Mouse (Mus musculus) intestine, embryonic 16.5 days (tissue): ENCODE results near the gene Lrp1. TPM values are rescaled to one million over a fixed set of nuclear protein-coding genes. Genes with fewer than 3 reads are reported as not detected.
A peak's percentile ranks its signal among the peaks of the same experiment; 100 is the strongest.

ENCODE experiments used
- ATAC-seq: fragments of 200-750 bp; cut with Nextera tagmentation; 2 replicates; pipeline ENCODE4 v1.8.0; 2017; ENCODE audit warnings: moderate TSS enrichment, moderate library complexity
- H3K27ac ChIP-seq: fragments of 300-500 bp; sonication (generic); 2 replicates; pipeline ENCODE4 v1.5.1; 2014; ENCODE audit warnings: mild to moderate bottlenecking, low read length
- H3K27me3 ChIP-seq: fragments of 300-500 bp; sonication (generic); replicated peaks from 2 replicates; pipeline ENCODE4 v1.6.1; 2014; ENCODE audit warnings: low read length, control low read depth, mixed read lengths; ENCODE audit not compliant: control insufficient read depth, insufficient read depth
- H3K36me3 ChIP-seq: fragments of 300-500 bp; sonication (generic); 2 replicates; pipeline ENCODE4 v1.6.1; 2014; ENCODE audit warnings: low read length, control low read depth; ENCODE audit not compliant: control insufficient read depth, insufficient read depth
- H3K4me1 ChIP-seq: fragments of 300-500 bp; sonication (generic); 2 replicates; pipeline ENCODE4 v1.6.1; 2014; ENCODE audit warnings: low read length, control low read depth, mixed read lengths; ENCODE audit not compliant: control insufficient read depth, insufficient read depth
- H3K4me2 ChIP-seq: fragments of 300-500 bp; sonication (generic); 2 replicates; pipeline ENCODE4 v1.6.1; 2014; ENCODE audit warnings: low read depth, low read length, control low read depth
- H3K4me3 ChIP-seq: fragments of 300-500 bp; sonication (generic); 2 replicates; pipeline ENCODE4 v1.5.1; 2014; ENCODE audit warnings: mild to moderate bottlenecking, low read length
- H3K9ac ChIP-seq: fragments of 300-500 bp; sonication (generic); 2 replicates; pipeline ENCODE4 v1.6.1; 2014; ENCODE audit warnings: low read depth, low read length
- H3K9me3 ChIP-seq: fragments of 300-500 bp; sonication (generic); 2 replicates; pipeline ENCODE4 v1.6.1; 2016; ENCODE audit warnings: low read length, control low read depth; ENCODE audit not compliant: control insufficient read depth
- WGBS: fragments of 180-500 bp; shearing (Covaris S2); extraction: QIAGEN DNeasy Blood & Tissue Kit; methylation state at CpG from one replicate; pipeline ENCODE4 v1.1.7; 2014; 5-methylcytosine and 5-hydroxymethylcytosine counted together
- polyA plus RNA-seq: library from polyadenylated mRNA; unstranded; fragments of >200 nt; fragmentation: Nextera tagmentation; extraction: Ambion mirVana; gene quantifications from 2 replicates; pipeline ENCODE4 v1.2.1, GENCODE M21; 2015

Lrp1 gene
- polyA plus RNA-seq, 1 experiment from 2014 or later = 64.6 TPM

GRCm38 (mm10) chr10:127590256-127590655, 30.7 kb downstream of the Lrp1 start:
- Histone ChIP-seq H3K4me1 (peaks cover 36% of the 10 kb centered on the region), H3K4me3 (no peak overlapping the region), H3K4me2 (no peak overlapping the region), H3K9me3 (no peaks in the 10 kb centered on the region), H3K36me3 (peaks cover 17% of the 10 kb centered on the region; the same call in 1 of the 2 replicates), H3K9ac (no peak overlapping the region), H3K27me3 (no peaks in the 10 kb centered on the region), H3K27ac (no peak overlapping the region)
- 81% methylated on average over 12 of the region's 12 CpGs for WGBS
- ATAC-seq = no peak

GRCm38 (mm10) chr10:127587776-127588175, 33.2 kb downstream of the Lrp1 start:
- Histone ChIP-seq H3K27ac (no peak overlapping the region), H3K9me3 (no peaks in the 10 kb centered on the region), H3K27me3 (no peaks in the 10 kb centered on the region), H3K9ac (no peak overlapping the region), H3K4me1 (peaks cover 20% of the 10 kb centered on the region), H3K4me2 (no peak overlapping the region), H3K4me3 (no peak overlapping the region), H3K36me3 (peaks cover 15% of the 10 kb centered on the region)
- WGBS = 84% methylated on average over 8 of the region's 8 CpGs
- ATAC-seq = no peak

GRCm38 (mm10) chr10:127586209-127586608, 34.7 kb downstream of the Lrp1 start:
- no peaks in the 10 kb centered on the region for H3K9me3 ChIP-seq
- H3K36me3 ChIP-seq = peaks cover 15% of the 10 kb centered on the region
- no peak overlapping the region for H3K9ac ChIP-seq
- 69% methylated on average over 4 of the region's 4 CpGs for WGBS
- no peak for ATAC-seq
- no peaks in the 10 kb centered on the region for H3K27me3 ChIP-seq
- no peak overlapping the region for H3K4me3 ChIP-seq
- no peak overlapping the region for H3K4me2 ChIP-seq
- H3K27ac ChIP-seq = no peak overlapping the region
- peaks cover 5% of the 10 kb centered on the region for H3K4me1 ChIP-seq

- Histone ChIP-seq H3K36me3 (peaks cover 17% of the 10 kb centered on the region), H3K4me1 (peaks cover 2% of the 10 kb centered on the region; the same call in 1 of the 2 replicates), H3K9me3 (no peaks in the 10 kb centered on the region), H3K4me3 (no peak overlapping the region), H3K9ac (no peak overlapping the region), H3K27ac (no peak overlapping the region), H3K4me2 (no peak overlapping the region), H3K27me3 (no peaks in the 10 kb centered on the region)
- ATAC-seq = no peak
- WGBS = 90% methylated on average over 2 of the region's 2 CpGs
These were observed 35.4 kb downstream of the Lrp1 start for GRCm38 (mm10) chr10:127585598-127585997.

- H3K27me3 ChIP-seq = no peaks in the 10 kb centered on the region
- no peak overlapping the region for H3K27ac ChIP-seq
- no peak overlapping the region for H3K4me2 ChIP-seq
- ATAC-seq = peak; percentile 82
- WGBS = 60% methylated on average over 8 of the region's 8 CpGs
- peaks cover 2% of the 10 kb centered on the region; the same call in 1 of the 2 replicates for H3K4me1 ChIP-seq
- no peak overlapping the region for H3K4me3 ChIP-seq
- H3K9me3 ChIP-seq = no peaks in the 10 kb centered on the region
- no peak overlapping the region for H3K9ac ChIP-seq
- peaks cover 12% of the 10 kb centered on the region for H3K36me3 ChIP-seq
These were observed 37.3 kb downstream of the Lrp1 start for GRCm38 (mm10) chr10:127583649-127584048.

- Histone ChIP-seq H3K9me3 (no peaks in the 10 kb centered on the region), H3K27ac (no peak overlapping the region), H3K27me3 (no peaks in the 10 kb centered on the region), H3K4me2 (no peak overlapping the region), H3K4me1 (peaks cover 2% of the 10 kb centered on the region; the same call in 1 of the 2 replicates), H3K36me3 (peaks cover 13% of the 10 kb centered on the region), H3K9ac (no peak overlapping the region), H3K4me3 (no peak overlapping the region)
- no peak for ATAC-seq
- WGBS = 92% methylated on average over 9 of the region's 9 CpGs
These were observed 39.7 kb downstream of the Lrp1 start for GRCm38 (mm10) chr10:127581291-127581690.

- no peak overlapping the region for H3K9ac ChIP-seq
- H3K36me3 ChIP-seq = peaks cover 27% of the 10 kb centered on the region
- WGBS = 85% methylated on average over 15 of the region's 15 CpGs
- no peak overlapping the region for H3K4me2 ChIP-seq
- H3K9me3 ChIP-seq = no peaks in the 10 kb centered on the region
- no peaks in the 10 kb centered on the region; the same call in 1 of the 2 replicates for H3K4me1 ChIP-seq
- H3K27me3 ChIP-seq = no peaks in the 10 kb centered on the region
- ATAC-seq = no peak
- no peak overlapping the region for H3K27ac ChIP-seq
- no peak overlapping the region for H3K4me3 ChIP-seq
These were observed 43.0 kb downstream of the Lrp1 start for GRCm38 (mm10) chr10:127577982-127578381.

GRCm38 (mm10) chr10:127577156-127577555, 43.8 kb downstream of the Lrp1 start:
- no peak overlapping the region for H3K9ac ChIP-seq
- H3K4me2 ChIP-seq = no peak overlapping the region
- H3K27me3 ChIP-seq = no peaks in the 10 kb centered on the region
- no peak for ATAC-seq
- peaks cover 32% of the 10 kb centered on the region for H3K36me3 ChIP-seq
- 86% methylated on average over 9 of the region's 9 CpGs for WGBS
- no peak overlapping the region for H3K4me3 ChIP-seq
- H3K4me1 ChIP-seq = no peaks in the 10 kb centered on the region; the same call in 1 of the 2 replicates
- no peak overlapping the region for H3K27ac ChIP-seq
- no peaks in the 10 kb centered on the region for H3K9me3 ChIP-seq

GRCm38 (mm10) chr10:127576381-127576961, 44.5 kb downstream of the Lrp1 start:
- Histone ChIP-seq H3K27ac (no peak overlapping the region), H3K36me3 (peaks cover 32% of the 10 kb centered on the region), H3K4me1 (no peaks in the 10 kb centered on the region; the same call in 1 of the 2 replicates), H3K27me3 (no peaks in the 10 kb centered on the region), H3K9me3 (no peaks in the 10 kb centered on the region), H3K4me3 (no peak overlapping the region), H3K4me2 (no peak overlapping the region), H3K9ac (no peak overlapping the region)
- ATAC-seq = peak; percentile 61
- 60% methylated on average over 18 of the region's 18 CpGs for WGBS

- ATAC-seq = no peak
- H3K36me3 ChIP-seq = peaks cover 35% of the 10 kb centered on the region
These were observed 45.2 kb downstream of the Lrp1 start for GRCm38 (mm10) chr10:127575741-127576140.

More at GRCm38 (mm10) chr10:127575741-127576140, 45.2 kb downstream of the Lrp1 start:
- H3K4me1 ChIP-seq = no peaks in the 10 kb centered on the region; the same call in 1 of the 2 replicates
- no peak overlapping the region for H3K4me2 ChIP-seq
- no peaks in the 10 kb centered on the region for H3K9me3 ChIP-seq
- no peak overlapping the region for H3K4me3 ChIP-seq
- no peak overlapping the region for H3K27ac ChIP-seq
- 84% methylated on average over 7 of the region's 7 CpGs for WGBS
- no peak overlapping the region for H3K9ac ChIP-seq
- H3K27me3 ChIP-seq = no peaks in the 10 kb centered on the region
